Mouse (Mus musculus) liver, embryonic 12.5 days (tissue): Measurements from ENCODE around the gene Dysf. TPM values are rescaled to one million over a fixed set of nuclear protein-coding genes. Genes with fewer than 3 reads are reported as not detected.

Source experiments
- ATAC-seq: fragments of 200-750 bp; cut with Nextera tagmentation; 2 replicates; pipeline ENCODE4 v1.8.0; 2017; ENCODE audit warnings: moderate number of reproducible peaks, mild to moderate bottlenecking, moderate library complexity
- H3K27ac ChIP-seq: fragments of 300-500 bp; sonication (generic); 2 replicates; pipeline ENCODE4 v1.5.1; 2016; ENCODE audit warnings: mild to moderate bottlenecking
- H3K27me3 ChIP-seq: fragments of 300-500 bp; sonication (generic); replicated peaks from 2 replicates; pipeline ENCODE4 v1.6.1; 2016; ENCODE audit warnings: mild to moderate bottlenecking, moderate library complexity
- H3K36me3 ChIP-seq: fragments of 300-500 bp; sonication (generic); 2 replicates; pipeline ENCODE4 v1.6.1; 2016; ENCODE audit warnings: mild to moderate bottlenecking, moderate library complexity
- H3K4me1 ChIP-seq: fragments of 300-500 bp; sonication (generic); 2 replicates; pipeline ENCODE4 v1.6.1; 2016
- H3K4me2 ChIP-seq: fragments of 300-500 bp; sonication (generic); 2 replicates; pipeline ENCODE4 v1.6.1; 2016; ENCODE audit warnings: mild to moderate bottlenecking, moderate library complexity
- H3K4me3 ChIP-seq: fragments of 300-500 bp; sonication (generic); 2 replicates; pipeline ENCODE4 v1.5.1; 2016; ENCODE audit warnings: mild to moderate bottlenecking, moderate library complexity
- H3K9ac ChIP-seq: fragments of 300-500 bp; sonication (generic); 2 replicates; pipeline ENCODE4 v1.6.1; 2016; ENCODE audit warnings: mild to moderate bottlenecking, moderate library complexity
- H3K9me3 ChIP-seq: fragments of 300-500 bp; sonication (generic); replicated peaks from 2 replicates; pipeline ENCODE4 v1.6.1; 2016; ENCODE audit warnings: mild to moderate bottlenecking, moderate library complexity
- WGBS: fragments of 180-500 bp; shearing (Covaris S2); methylation state at CpG from one replicate; pipeline ENCODE4 v1.1.7; 2016; ENCODE audit not compliant: insufficient replicate concordance; 5-methylcytosine and 5-hydroxymethylcytosine counted together
- polyA plus RNA-seq: library from polyadenylated mRNA; unstranded; fragments of >200 nt; fragmentation: Nextera tagmentation; extraction: Ambion mirVana; gene quantifications from 2 replicates; pipeline ENCODE4 v1.2.1, GENCODE M21; 2016

The Dysf gene
- polyA plus RNA-seq, 1 experiment from 2014 or later: 2.8 TPM

DNA sequence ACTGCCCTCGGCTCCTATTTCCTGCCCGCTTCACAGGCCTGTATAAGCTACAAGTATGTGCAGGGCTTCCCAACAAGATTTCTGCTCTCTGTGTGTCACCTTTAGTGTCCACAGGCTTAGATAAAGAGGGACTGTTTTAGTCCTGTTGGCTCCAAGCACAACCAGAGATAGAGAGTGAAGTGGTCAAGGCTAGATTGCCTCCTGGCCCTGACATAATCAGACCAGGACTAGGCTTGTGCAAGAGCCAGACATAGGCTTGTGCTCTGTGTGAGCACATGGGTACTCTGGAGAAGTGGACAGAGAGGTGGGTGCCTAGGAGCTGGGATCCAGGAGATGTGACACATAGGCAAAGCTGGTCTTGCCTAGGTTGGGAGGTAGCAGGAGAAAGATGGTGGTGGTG is 146.1 kb downstream of the Dysf start:
- Histone ChIP-seq H3K27ac (no peak overlapping the region), H3K4me3 (no peak overlapping the region), H3K4me1 (no peaks in the 10 kb centered on the region), H3K36me3 (no peaks in the 10 kb centered on the region), H3K4me2 (no peak overlapping the region), H3K27me3 (no peaks in the 10 kb centered on the region), H3K9ac (no peak overlapping the region), H3K9me3 (no peaks in the 10 kb centered on the region)
- WGBS: 73% methylated on average over 2 of the region's 2 CpGs
- no peak for ATAC-seq

DNA sequence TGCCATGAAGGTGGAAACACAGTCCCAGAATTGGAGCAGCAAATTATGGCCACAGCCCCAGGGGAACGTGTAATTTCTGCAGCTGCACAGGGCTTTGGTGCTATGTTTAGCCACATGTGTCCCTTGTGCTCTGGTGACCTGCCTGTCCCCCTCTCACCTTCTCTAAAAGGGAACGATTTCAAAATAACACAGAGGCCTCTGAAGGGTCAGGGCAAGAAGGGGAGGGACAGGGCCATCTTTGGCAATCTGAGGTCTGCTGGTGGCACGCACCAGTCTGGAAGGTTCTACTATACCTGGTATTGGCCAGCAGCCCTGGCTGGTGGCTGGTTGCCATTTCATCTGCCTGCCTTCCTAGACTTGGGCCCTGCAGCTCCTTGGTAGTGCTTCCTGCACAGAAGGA is 147.4 kb downstream of the Dysf start:
- no peak overlapping the region for H3K9ac ChIP-seq
- no peak overlapping the region for H3K27ac ChIP-seq
- H3K9me3 ChIP-seq: no peaks in the 10 kb centered on the region
- H3K36me3 ChIP-seq: no peaks in the 10 kb centered on the region
- no peaks in the 10 kb centered on the region for H3K4me1 ChIP-seq
- H3K27me3 ChIP-seq: no peaks in the 10 kb centered on the region
- H3K4me2 ChIP-seq: no peak overlapping the region
- WGBS: 45% methylated on average over 3 of the region's 3 CpGs
- H3K4me3 ChIP-seq: no peak overlapping the region
- no peak for ATAC-seq

DNA sequence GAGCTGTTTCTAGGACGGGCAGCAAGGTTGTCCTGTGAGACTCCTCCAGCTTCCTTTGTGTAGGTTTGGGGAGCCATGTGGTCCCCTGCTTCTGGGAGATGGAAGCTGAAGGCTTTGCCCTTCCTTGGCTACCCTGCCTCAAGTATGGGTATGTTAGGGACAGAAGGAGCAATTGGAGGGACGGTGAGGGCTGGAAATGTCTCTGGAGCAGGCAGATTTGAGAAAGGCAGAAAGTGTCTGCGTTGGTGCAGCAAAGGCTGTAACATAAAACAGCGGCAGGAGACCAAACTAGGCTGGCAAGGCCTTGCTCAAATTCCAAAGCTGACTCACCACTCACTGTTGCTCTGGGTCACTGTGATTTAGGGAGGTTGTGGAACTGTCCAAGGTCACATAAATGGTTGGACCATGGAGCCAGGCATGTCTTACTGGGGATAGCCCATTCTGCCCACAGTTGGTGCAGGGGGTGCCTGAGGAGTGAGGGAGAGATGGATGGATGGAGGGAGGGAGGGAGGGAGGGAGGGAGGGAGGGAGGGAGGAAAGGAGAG is 148.2 kb downstream of the Dysf start:
- no peak for ATAC-seq
- Histone ChIP-seq H3K9me3 (no peaks in the 10 kb centered on the region), H3K9ac (no peak overlapping the region), H3K4me2 (no peak overlapping the region), H3K27ac (no peak overlapping the region), H3K36me3 (no peaks in the 10 kb centered on the region), H3K4me1 (no peaks in the 10 kb centered on the region), H3K4me3 (no peak overlapping the region), H3K27me3 (no peaks in the 10 kb centered on the region)
- 63% methylated on average over 4 of the region's 4 CpGs for WGBS

DNA sequence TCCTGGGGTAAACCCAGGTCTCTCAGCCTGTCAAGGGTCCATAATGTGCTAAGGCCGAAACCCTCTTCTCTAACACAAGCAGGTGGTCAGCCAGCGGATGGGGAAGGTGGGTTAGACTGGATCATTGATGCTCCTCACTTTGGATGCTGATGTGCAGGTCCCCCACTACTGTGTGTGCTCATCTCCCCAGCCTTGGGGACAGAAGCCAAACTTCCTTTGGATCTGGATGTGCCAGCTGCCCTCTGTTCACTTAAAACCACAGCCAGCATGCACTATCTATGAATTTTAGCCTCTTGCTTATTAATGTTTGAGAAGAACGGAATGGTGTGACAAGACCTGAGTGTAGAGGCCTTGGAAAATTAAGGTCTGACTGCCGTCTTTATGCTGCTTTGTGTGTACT is 150.7 kb downstream of the Dysf start:
- Histone ChIP-seq H3K4me1 (no peaks in the 10 kb centered on the region), H3K4me3 (no peak overlapping the region), H3K9me3 (no peaks in the 10 kb centered on the region), H3K27ac (no peak overlapping the region), H3K27me3 (no peaks in the 10 kb centered on the region), H3K4me2 (no peak overlapping the region), H3K36me3 (no peaks in the 10 kb centered on the region), H3K9ac (no peak overlapping the region)
- WGBS: 66% methylated on average over 4 of the region's 4 CpGs
- no peak for ATAC-seq

DNA sequence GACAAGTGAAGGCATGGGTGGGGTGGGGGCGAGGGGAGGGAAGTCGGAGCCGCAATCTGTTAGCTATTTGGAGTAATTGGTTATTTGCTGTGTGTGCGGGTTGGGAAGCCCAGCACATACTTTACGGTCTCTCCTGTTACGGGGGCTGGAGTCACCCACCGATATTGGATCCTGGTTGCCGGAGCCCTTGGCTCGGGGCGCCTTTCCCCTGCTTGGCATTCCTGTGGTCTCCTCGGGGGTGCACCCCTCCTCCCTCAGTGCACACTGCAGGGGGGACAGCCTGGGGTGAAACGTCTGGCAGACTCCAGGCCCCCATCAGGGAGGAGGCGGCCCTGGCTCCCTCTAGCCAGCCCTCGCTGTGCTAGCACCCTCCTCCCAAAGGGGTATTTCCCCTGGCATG is 159.2 kb downstream of the Dysf start:
- Histone ChIP-seq H3K9ac (no peak overlapping the region), H3K27ac (no peak overlapping the region), H3K4me1 (no peaks in the 10 kb centered on the region), H3K27me3 (no peaks in the 10 kb centered on the region), H3K4me2 (no peak overlapping the region), H3K9me3 (no peaks in the 10 kb centered on the region), H3K36me3 (no peaks in the 10 kb centered on the region), H3K4me3 (no peak overlapping the region)
- no peak for ATAC-seq
- 67% methylated on average over 14 of the region's 14 CpGs for WGBS

DNA sequence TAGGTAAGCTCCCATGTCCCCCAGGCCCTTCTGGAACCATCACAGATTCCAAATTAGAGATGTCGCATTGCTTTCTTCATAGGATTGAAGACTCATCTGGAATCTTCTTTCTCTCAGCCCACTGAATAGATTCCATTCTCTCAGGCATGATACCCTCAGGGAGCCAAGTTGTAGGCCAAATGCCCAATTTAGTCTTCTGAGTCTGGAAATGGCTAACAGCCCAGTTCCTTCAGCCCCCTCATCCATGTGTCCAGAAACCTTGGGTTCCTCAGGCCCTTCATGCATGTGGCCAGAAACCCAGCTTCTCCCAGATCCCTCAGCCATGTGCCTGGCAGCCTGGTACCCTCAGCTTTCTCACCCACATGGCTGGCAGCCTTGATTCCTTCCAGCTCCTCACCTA is 160.2 kb downstream of the Dysf start:
- Histone ChIP-seq H3K4me3 (no peak overlapping the region), H3K9ac (no peak overlapping the region), H3K9me3 (no peaks in the 10 kb centered on the region), H3K4me1 (no peaks in the 10 kb centered on the region), H3K4me2 (no peak overlapping the region), H3K27ac (no peak overlapping the region), H3K36me3 (no peaks in the 10 kb centered on the region), H3K27me3 (no peaks in the 10 kb centered on the region)
- whole genome bisulfite sequencing: 93% methylated on average over 1 of the region's 1 CpGs
- no peak for ATAC-seq

DNA sequence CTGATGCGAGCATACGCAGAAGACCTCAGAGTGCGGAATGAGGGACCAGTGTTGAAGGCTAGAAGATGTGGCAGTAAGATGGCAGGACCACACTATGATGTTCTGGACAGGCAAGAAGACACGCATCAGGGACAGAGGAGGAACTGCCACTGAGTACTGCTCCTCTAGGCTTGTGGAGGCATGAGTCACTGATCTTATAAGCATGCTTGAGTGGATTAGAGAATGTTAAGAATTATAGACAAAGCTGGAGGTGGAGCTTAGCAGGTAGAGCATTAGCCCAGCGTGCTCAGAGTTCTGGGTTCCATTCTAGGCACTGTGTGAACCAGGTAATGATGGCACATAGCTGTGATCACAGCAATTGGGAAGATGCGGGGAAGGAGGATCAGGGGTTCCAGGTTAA is 165.2 kb downstream of the Dysf start:
- Histone ChIP-seq H3K27ac (no peak overlapping the region), H3K4me3 (no peak overlapping the region), H3K4me1 (no peaks in the 10 kb centered on the region), H3K27me3 (no peaks in the 10 kb centered on the region), H3K4me2 (no peak overlapping the region), H3K36me3 (no peaks in the 10 kb centered on the region), H3K9me3 (no peaks in the 10 kb centered on the region), H3K9ac (no peak overlapping the region)
- ATAC-seq: no peak
- 77% methylated on average over 6 of the region's 6 CpGs for WGBS

DNA sequence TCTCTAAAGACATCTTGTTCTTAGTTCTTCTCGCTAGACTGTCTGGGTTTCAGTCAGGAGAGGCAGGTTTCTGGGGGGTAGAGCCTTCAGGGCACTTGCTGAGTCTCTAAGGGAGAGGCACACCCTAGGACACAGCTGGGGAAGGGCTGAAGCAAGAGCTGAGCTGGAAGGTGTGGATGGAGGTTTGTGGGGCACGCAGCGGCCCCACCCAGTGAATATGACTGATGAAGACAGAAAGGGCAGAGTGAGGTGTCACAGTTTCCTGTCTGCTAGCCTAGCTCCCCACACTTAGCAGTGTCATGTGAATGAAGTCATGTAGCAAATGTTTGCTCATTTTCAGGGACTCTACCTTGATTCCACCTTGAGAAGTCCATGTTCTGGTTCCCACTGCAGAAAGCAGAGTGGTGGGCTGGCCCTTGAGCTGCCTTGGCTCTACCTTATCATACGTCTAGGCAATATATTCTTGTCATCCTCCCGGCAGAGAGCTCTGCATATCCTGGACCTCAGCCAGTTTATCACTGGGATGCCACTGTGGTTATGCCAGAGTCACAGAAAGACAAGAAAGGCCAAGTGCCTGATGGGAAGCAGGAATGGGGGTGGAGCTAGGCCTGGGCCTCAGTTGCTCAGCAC is 170.5 kb downstream of the Dysf start:
- ATAC-seq: no peak
- H3K4me1 ChIP-seq: no peaks in the 10 kb centered on the region
- H3K4me2 ChIP-seq: no peak overlapping the region
- H3K4me3 ChIP-seq: no peak overlapping the region
- no peak overlapping the region for H3K27ac ChIP-seq
- no peak overlapping the region for H3K9ac ChIP-seq
- no peaks in the 10 kb centered on the region for H3K27me3 ChIP-seq
- no peaks in the 10 kb centered on the region for H3K9me3 ChIP-seq
- no peaks in the 10 kb centered on the region for H3K36me3 ChIP-seq
- WGBS: 53% methylated on average over 5 of the region's 5 CpGs

DNA sequence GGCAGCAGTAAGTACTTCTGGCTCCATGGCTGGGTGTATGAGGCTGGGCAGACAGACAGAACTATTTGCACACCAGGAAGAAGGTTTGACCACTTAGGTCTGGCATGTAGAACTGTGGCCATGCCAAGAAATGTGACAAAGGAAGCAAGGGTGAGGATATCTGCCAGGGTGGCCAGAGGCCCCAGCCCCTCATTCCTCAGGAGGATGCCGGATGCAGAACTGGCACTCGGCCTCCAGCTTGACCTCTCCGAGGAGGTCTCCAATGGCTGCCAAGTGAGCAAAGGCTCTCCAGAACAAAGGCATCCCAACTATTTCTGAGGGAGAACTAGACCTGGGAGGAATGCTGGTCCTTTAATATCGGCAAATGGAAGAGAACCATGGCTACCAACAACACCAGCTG is 173.1 kb downstream of the Dysf start:
- no peak overlapping the region for H3K27ac ChIP-seq
- 70% methylated on average over 4 of the region's 4 CpGs for WGBS
- ATAC-seq: no peak

DNA sequence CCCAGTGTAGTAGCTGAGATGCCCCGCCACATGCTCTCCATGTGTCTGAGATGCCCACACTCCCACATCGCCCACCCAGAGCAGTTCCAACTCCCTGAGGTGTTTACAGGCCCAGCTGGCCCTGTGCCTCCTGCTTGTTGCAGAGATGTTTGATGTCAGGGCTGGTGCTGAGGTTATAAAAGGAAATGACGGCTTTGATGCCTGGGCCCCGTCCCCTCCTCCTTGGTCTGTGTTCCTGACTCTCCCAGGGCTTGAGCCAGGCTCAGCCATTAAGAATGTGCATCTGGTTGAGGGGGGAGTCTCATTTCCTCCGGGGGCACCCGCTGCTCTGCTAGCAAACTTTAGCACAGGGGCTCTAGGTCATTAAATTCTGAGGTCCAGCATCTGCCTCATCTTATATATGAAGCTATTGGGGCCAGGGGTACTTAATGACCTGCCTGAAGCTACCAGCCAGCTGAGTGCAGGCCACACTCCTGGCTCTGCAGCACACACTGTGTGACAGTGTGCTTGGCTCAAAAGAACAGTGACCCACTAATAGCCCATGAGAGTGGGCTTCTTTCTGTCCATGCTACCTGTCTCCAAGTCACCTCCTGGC is 183.4 kb downstream of the Dysf start:
- Histone ChIP-seq H3K4me1 (no peaks in the 10 kb centered on the region), H3K36me3 (no peaks in the 10 kb centered on the region), H3K4me2 (no peak overlapping the region), H3K4me3 (no peak overlapping the region), H3K9ac (no peak overlapping the region), H3K27ac (no peak overlapping the region), H3K27me3 (no peaks in the 10 kb centered on the region), H3K9me3 (no peaks in the 10 kb centered on the region)
- WGBS: 62% methylated on average over 6 of the region's 6 CpGs
- ATAC-seq: no peak

More for the DNA sequence above, 173.1 kb downstream of the Dysf start:
- Histone ChIP-seq H3K36me3 (no peaks in the 10 kb centered on the region), H3K4me3 (no peak overlapping the region), H3K27me3 (no peaks in the 10 kb centered on the region), H3K9me3 (no peaks in the 10 kb centered on the region), H3K4me2 (no peak overlapping the region), H3K9ac (no peak overlapping the region), H3K4me1 (no peaks in the 10 kb centered on the region)

DNA sequence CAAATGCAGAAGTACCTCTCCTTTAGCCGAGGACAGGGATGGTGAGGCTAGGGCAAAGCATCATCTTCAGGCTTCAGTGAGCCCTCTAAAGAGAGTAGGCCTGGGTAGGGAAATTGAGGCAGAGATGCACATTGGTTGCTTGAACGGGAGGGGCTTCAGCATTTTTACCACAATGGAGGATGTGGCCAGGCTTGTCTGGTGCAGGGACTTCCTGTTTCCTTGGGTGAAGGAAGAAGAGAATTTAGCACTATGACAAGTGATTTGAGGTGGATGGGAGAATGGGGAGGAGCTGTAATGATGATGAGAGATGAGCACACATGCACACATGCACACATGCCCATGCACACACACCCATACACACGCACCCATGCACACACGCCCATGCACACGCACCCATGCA is 188.1 kb downstream of the Dysf start:
- Histone ChIP-seq H3K9ac (no peak overlapping the region), H3K4me2 (no peak overlapping the region), H3K4me1 (no peaks in the 10 kb centered on the region), H3K27me3 (no peaks in the 10 kb centered on the region), H3K9me3 (no peaks in the 10 kb centered on the region), H3K36me3 (no peaks in the 10 kb centered on the region), H3K4me3 (no peak overlapping the region), H3K27ac (no peak overlapping the region)
- 57% methylated on average over 5 of the region's 5 CpGs for WGBS
- ATAC-seq: no peak

DNA sequence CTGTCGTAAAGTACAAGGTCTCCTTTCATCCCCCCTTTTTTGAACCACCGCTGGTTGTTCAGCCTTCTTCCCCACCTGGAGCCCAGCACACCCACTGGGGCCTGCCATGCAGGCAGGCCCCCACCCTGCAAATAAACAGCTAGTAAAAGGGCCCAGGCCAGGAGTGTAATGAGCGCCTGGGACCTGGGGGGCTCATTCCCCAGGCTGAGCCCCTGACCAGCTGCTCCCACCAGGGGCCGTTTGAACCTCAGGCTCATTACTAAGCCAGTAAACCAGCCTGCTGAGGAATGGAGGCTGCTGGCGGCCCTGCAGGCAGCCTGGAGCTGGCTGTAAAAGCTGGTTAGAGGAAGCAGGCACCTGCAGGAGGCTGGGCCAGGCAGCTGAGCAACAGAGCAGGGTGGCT is 189.4 kb downstream of the Dysf start:
- H3K9me3 ChIP-seq: no peaks in the 10 kb centered on the region
- H3K4me2 ChIP-seq: no peak overlapping the region
- H3K4me1 ChIP-seq: no peaks in the 10 kb centered on the region
- ATAC-seq: no peak
- 53% methylated on average over 5 of the region's 5 CpGs for WGBS
- H3K27ac ChIP-seq: no peak overlapping the region
- H3K4me3 ChIP-seq: no peak overlapping the region
- H3K36me3 ChIP-seq: no peaks in the 10 kb centered on the region
- no peaks in the 10 kb centered on the region for H3K27me3 ChIP-seq
- no peak overlapping the region for H3K9ac ChIP-seq
